Mouse (Mus musculus) lung, embryonic 15.5 days (tissue): Measurements from ENCODE around the gene Gm20696. TPM values are rescaled to one million over a fixed set of nuclear protein-coding genes. Genes with fewer than 3 reads are reported as not detected.

Source experiments
- ATAC-seq: fragments of 200-750 bp; cut with Nextera tagmentation; 2 replicates; pipeline ENCODE4 v1.8.0; 2017; ENCODE audit warnings: moderate number of reproducible peaks, borderline replicate concordance; ENCODE audit not compliant: low FRiP score, low TSS enrichment; ENCODE audit errors: extremely low read depth
- H3K27ac ChIP-seq: fragments of 300-500 bp; sonication (generic); 2 replicates; pipeline ENCODE4 v1.5.1; 2015; ENCODE audit warnings: moderate library complexity, mild to moderate bottlenecking, inconsistent platforms
- H3K27me3 ChIP-seq: fragments of 300-500 bp; sonication (generic); 2 replicates; pipeline ENCODE4 v1.6.1; 2015; ENCODE audit warnings: inconsistent platforms
- H3K36me3 ChIP-seq: fragments of 300-500 bp; sonication (generic); 2 replicates; pipeline ENCODE4 v1.6.1; 2015; ENCODE audit warnings: inconsistent platforms
- H3K4me1 ChIP-seq: fragments of 300-500 bp; sonication (generic); 2 replicates; pipeline ENCODE4 v1.6.1; 2015; ENCODE audit warnings: inconsistent platforms
- H3K4me2 ChIP-seq: fragments of 300-500 bp; sonication (generic); 2 replicates; pipeline ENCODE4 v1.6.1; 2015; ENCODE audit warnings: inconsistent platforms, mild to moderate bottlenecking, moderate library complexity
- H3K4me3 ChIP-seq: fragments of 300-500 bp; sonication (generic); 2 replicates; pipeline ENCODE4 v1.5.1; 2015; ENCODE audit warnings: mild to moderate bottlenecking, inconsistent platforms
- H3K9ac ChIP-seq: fragments of 300-500 bp; sonication (generic); 2 replicates; pipeline ENCODE4 v1.6.1; 2015; ENCODE audit warnings: inconsistent platforms
- H3K9me3 ChIP-seq: fragments of 300-500 bp; sonication (generic); 2 replicates; pipeline ENCODE4 v1.6.1; 2016; ENCODE audit warnings: inconsistent platforms
- WGBS: fragments of 180-500 bp; shearing (Covaris S2); methylation state at CpG from one replicate; pipeline ENCODE4 v1.1.7; 2015; 5-methylcytosine and 5-hydroxymethylcytosine counted together
- polyA plus RNA-seq: library from polyadenylated mRNA; unstranded; fragments of >200 nt; fragmentation: Nextera tagmentation; extraction: Ambion mirVana; gene quantifications from 2 replicates; pipeline ENCODE4 v1.2.1, GENCODE M21; 2015

Gene Gm20696
- polyA plus RNA-seq, 1 experiment from 2014 or later: 3.8 TPM

- peak overlapping the region; percentile 48 for H3K27ac ChIP-seq
- no peaks in the 10 kb centered on the region for H3K36me3 ChIP-seq
- H3K27me3 ChIP-seq: no peaks in the 10 kb centered on the region
- H3K9me3 ChIP-seq: no peaks in the 10 kb centered on the region
- no peak overlapping the region for H3K9ac ChIP-seq
- no peak overlapping the region for H3K4me3 ChIP-seq
- H3K4me2 ChIP-seq: no peak overlapping the region
- WGBS: 66% methylated on average over 10 of the region's 10 CpGs
- peaks cover 45% of the 10 kb centered on the region for H3K4me1 ChIP-seq
- no peak for ATAC-seq
Measured at GRCm38 (mm10) chr6:99489423-99489822, 177.2 kb downstream of the Gm20696 start.

GRCm38 (mm10) chr6:99485884-99486640, 180.5 kb downstream of the Gm20696 start:
- H3K36me3 ChIP-seq: no peaks in the 10 kb centered on the region
- ATAC-seq: 0 out of 2 replicates have a peak, but pooled peaks have one; percentile 8
- 63% methylated on average over 12 of the region's 12 CpGs for WGBS
- H3K27ac ChIP-seq: peak overlapping the region; percentile 93
- peaks cover 45% of the 10 kb centered on the region for H3K4me1 ChIP-seq
- H3K9me3 ChIP-seq: no peaks in the 10 kb centered on the region
- H3K9ac ChIP-seq: no peak overlapping the region
- no peaks in the 10 kb centered on the region for H3K27me3 ChIP-seq
- peak overlapping the region; percentile 45 for H3K4me2 ChIP-seq
- H3K4me3 ChIP-seq: no peak overlapping the region

- Histone ChIP-seq H3K27ac (peak overlapping the region; percentile 93), H3K9ac (no peak overlapping the region), H3K4me1 (peaks cover 41% of the 10 kb centered on the region), H3K9me3 (no peaks in the 10 kb centered on the region), H3K36me3 (no peaks in the 10 kb centered on the region), H3K4me2 (peak overlapping the region; percentile 45), H3K4me3 (peak overlapping the region; percentile 10), H3K27me3 (no peaks in the 10 kb centered on the region)
- ATAC-seq: peak; percentile 93
- WGBS: 22% methylated on average over 20 of the region's 20 CpGs
Measured at GRCm38 (mm10) chr6:99485217-99485883, 181.2 kb downstream of the Gm20696 start.

DNA sequence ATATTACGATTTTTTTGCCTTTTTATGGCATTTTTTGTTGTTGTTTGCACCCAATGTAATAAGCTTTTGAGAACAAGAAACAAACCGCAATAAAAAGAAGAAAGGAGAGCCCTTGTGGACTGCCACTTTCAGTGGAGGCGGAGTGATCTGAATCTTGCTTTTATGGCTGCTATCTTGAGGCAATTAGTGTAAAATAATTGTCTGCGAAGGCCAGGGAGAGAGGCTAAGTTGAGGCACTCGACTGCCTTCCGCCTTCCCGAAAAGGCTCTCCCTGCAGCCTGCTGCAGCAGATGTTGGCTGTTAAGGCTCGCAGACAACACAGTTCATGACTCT, 181.7 kb downstream of the Gm20696 start:
- H3K9ac ChIP-seq: no peak overlapping the region
- H3K9me3 ChIP-seq: no peaks in the 10 kb centered on the region
- H3K4me2 ChIP-seq: peak overlapping the region; percentile 45
- H3K27me3 ChIP-seq: no peaks in the 10 kb centered on the region
- no peaks in the 10 kb centered on the region for H3K36me3 ChIP-seq
- ATAC-seq: no peak
- 32% methylated on average over 8 of the region's 8 CpGs for WGBS
- H3K4me3 ChIP-seq: peak overlapping the region; percentile 10
- H3K4me1 ChIP-seq: peaks cover 37% of the 10 kb centered on the region
- H3K27ac ChIP-seq: peak overlapping the region; percentile 93

DNA sequence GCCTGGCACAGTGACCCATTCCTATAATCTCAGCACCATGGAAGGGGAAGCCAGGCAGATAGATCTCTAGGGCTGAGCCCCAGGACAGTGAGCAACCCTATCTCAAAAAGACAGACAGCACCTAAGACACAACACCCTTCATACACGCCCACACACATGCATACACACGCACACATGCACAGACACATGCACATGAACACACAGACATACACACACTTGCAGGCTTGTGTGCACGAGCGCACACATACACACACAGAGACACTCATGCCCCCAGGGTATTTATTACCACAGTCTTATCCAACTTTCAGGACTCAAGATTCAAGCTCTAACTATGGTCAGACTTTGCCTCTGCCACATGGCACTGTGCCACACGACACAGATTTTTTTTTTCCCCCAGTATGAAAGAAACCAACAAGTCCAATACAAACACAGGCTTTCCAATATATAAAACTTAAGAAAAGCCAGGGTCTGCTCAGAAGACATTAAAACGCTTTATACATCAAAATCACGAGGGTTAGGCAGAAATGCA, 182.3 kb downstream of the Gm20696 start:
- no peak overlapping the region for H3K9ac ChIP-seq
- no peak overlapping the region for H3K4me3 ChIP-seq
- H3K9me3 ChIP-seq: no peaks in the 10 kb centered on the region
- no peaks in the 10 kb centered on the region for H3K27me3 ChIP-seq
- 71% methylated on average over 7 of the region's 7 CpGs for WGBS
- peak overlapping the region; percentile 93 for H3K27ac ChIP-seq
- ATAC-seq: no peak
- peaks cover 32% of the 10 kb centered on the region for H3K4me1 ChIP-seq
- H3K4me2 ChIP-seq: no peak overlapping the region
- no peaks in the 10 kb centered on the region for H3K36me3 ChIP-seq

DNA sequence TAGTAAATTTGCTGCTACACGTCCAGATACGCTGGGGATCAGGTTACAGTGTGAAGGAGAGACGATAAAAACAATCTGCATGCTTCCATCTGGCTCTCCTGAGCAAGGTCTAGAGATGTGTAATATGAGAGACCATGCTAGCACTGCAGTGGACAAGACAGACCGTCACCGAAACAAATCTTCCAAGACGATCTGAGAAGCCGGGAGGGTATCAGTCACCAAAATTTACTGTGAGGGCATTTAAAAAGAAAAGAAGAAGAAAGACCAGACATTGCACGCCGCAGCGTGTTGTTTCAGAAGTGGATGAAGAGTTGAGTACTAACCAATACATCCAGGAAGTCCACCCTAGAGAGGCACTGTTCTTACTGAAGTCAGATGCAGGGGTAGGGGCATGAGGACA, 183.0 kb downstream of the Gm20696 start:
- Histone ChIP-seq H3K4me1 (peaks cover 25% of the 10 kb centered on the region), H3K4me3 (no peak overlapping the region), H3K9ac (no peak overlapping the region), H3K27ac (no peak overlapping the region), H3K27me3 (no peaks in the 10 kb centered on the region), H3K9me3 (no peaks in the 10 kb centered on the region), H3K36me3 (no peaks in the 10 kb centered on the region), H3K4me2 (no peak overlapping the region)
- WGBS: 57% methylated on average over 10 of the region's 10 CpGs
- ATAC-seq: no peak

GRCm38 (mm10) chr6:99481568-99481967, 185.0 kb downstream of the Gm20696 start:
- H3K9me3 ChIP-seq: no peaks in the 10 kb centered on the region
- no peaks in the 10 kb centered on the region for H3K27me3 ChIP-seq
- WGBS: 61% methylated on average over 7 of the region's 7 CpGs
- H3K4me2 ChIP-seq: no peak overlapping the region
- H3K9ac ChIP-seq: no peak overlapping the region
- peaks cover 23% of the 10 kb centered on the region for H3K4me1 ChIP-seq
- no peak overlapping the region for H3K27ac ChIP-seq
- no peak overlapping the region for H3K4me3 ChIP-seq
- ATAC-seq: no peak
- no peaks in the 10 kb centered on the region for H3K36me3 ChIP-seq

GRCm38 (mm10) chr6:99478873-99479650, 187.5 kb downstream of the Gm20696 start:
- H3K27ac ChIP-seq: no peak overlapping the region
- peaks cover 1% of the 10 kb centered on the region for H3K4me1 ChIP-seq
- H3K9ac ChIP-seq: no peak overlapping the region
- no peak overlapping the region for H3K4me2 ChIP-seq
- H3K9me3 ChIP-seq: no peaks in the 10 kb centered on the region
- WGBS: 75% methylated on average over 13 of the region's 13 CpGs
- no peaks in the 10 kb centered on the region for H3K27me3 ChIP-seq
- no peak for ATAC-seq
- no peak overlapping the region for H3K4me3 ChIP-seq
- H3K36me3 ChIP-seq: no peaks in the 10 kb centered on the region

GRCm38 (mm10) chr6:99475040-99475439, 191.6 kb downstream of the Gm20696 start:
- H3K4me3 ChIP-seq: no peak overlapping the region
- no peak for ATAC-seq
- no peaks in the 10 kb centered on the region for H3K36me3 ChIP-seq
- H3K9ac ChIP-seq: no peak overlapping the region
- H3K27me3 ChIP-seq: no peaks in the 10 kb centered on the region
- 71% methylated on average over 9 of the region's 9 CpGs for WGBS
- H3K9me3 ChIP-seq: no peaks in the 10 kb centered on the region
- H3K4me2 ChIP-seq: no peak overlapping the region
- 0 out of 2 replicates have a peak, but pooled peaks cover 4% of the 10 kb centered on the region for H3K4me1 ChIP-seq
- no peak overlapping the region for H3K27ac ChIP-seq

DNA sequence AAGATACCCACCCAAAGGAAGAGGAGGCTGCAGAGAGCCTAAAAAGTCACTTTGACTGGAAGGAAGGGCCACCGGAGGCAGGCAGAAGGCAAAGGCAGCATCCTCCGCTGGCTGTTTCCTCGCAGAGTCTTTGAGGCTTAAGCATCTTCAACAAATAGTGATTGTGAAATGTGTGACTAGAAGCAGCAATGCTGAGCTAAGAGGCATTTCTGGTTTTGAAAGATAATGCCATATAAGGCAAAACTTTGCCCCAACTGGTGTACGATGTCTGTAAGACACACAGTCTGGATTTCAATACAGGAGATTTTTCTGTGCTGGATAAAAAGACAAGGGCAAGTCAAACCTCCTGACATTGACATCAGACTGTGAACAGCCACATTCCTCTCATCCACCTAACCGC, 195.7 kb downstream of the Gm20696 start:
- H3K36me3 ChIP-seq: no peaks in the 10 kb centered on the region
- ATAC-seq: no peak
- 48% methylated on average over 5 of the region's 5 CpGs for WGBS

DNA sequence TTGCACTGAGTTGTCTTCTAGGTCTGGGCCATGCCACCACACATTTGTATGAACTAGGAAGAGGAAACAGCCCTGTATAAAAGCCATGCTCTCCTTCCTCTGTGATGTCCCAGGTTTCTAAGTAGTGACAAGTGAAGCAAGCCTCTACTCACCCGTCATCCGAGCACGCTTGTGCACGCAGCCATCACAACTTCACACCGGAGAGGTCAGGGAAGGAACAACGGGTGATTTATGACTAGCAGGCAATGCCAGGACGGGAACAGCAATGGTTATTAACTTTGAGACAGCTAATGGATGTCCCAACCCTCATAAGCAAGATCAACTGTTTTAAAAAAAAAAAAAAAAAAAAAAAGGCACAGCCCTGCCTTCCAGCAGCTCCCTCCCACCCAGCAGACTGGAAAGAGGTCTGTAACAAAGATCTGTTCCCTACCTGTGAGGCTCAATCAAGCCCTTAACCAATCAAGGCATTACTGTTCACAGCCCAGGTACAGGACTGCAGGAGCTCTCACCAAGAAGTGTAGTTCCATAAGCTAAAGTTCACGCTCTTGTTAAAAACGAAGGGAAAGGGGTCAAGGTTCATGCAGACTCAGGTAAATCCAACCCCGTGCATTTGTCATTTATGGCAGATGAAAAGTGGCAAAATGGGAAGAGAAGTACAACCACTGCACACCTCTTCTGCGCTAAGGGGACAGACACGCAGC, 197.3 kb downstream of the Gm20696 start:
- no peak overlapping the region for H3K4me3 ChIP-seq
- H3K4me1 ChIP-seq: 0 out of 2 replicates have a peak, but pooled peaks cover 7% of the 10 kb centered on the region
- no peak overlapping the region for H3K4me2 ChIP-seq
- no peak overlapping the region for H3K9ac ChIP-seq
- H3K9me3 ChIP-seq: no peaks in the 10 kb centered on the region
- H3K27me3 ChIP-seq: no peaks in the 10 kb centered on the region
- 64% methylated on average over 12 of the region's 12 CpGs for WGBS
- ATAC-seq: no peak
- no peak overlapping the region for H3K27ac ChIP-seq
- no peaks in the 10 kb centered on the region for H3K36me3 ChIP-seq

More for the DNA sequence above, 195.7 kb downstream of the Gm20696 start:
- 0 out of 2 replicates have a peak, but pooled peaks cover 4% of the 10 kb centered on the region for H3K4me1 ChIP-seq
- H3K27me3 ChIP-seq: no peaks in the 10 kb centered on the region
- no peak overlapping the region for H3K9ac ChIP-seq
- 0 out of 2 replicates have a peak overlapping the region, but pooled peaks have one; percentile 8 for H3K27ac ChIP-seq
- no peak overlapping the region for H3K4me3 ChIP-seq
- H3K9me3 ChIP-seq: no peaks in the 10 kb centered on the region
- no peak overlapping the region for H3K4me2 ChIP-seq
